Mouse (Mus musculus): ENCODE data around the gene Slc6a6. TPM values are rescaled to one million over a fixed set of nuclear protein-coding genes. Genes with fewer than 3 reads are reported as not detected.

The Slc6a6 gene
- polyA plus RNA-seq, 1 experiment, result 74.2 TPM

Other genes starting within 250 kb of the Slc6a6 start
- gene Chchd4, start 210.5 kb upstream of the Slc6a6 start, polyA plus RNA-seq (2012; rRNA removed), result 9.0 and 10.3 TPM in 2 replicates
- 24.2 and 40.7 TPM in 2 replicates for gene Tmem43, start 210.3 kb upstream of the Slc6a6 start, polyA plus RNA-seq (2012; rRNA removed)
- gene Xpc, start 168.2 kb upstream of the Slc6a6 start, polyA plus RNA-seq (2012; rRNA removed), result 4.4 and 5.9 TPM in 2 replicates
- 50.7 and 61.2 TPM in 2 replicates for gene Lsm3, start 168.1 kb upstream of the Slc6a6 start, polyA plus RNA-seq (2012; rRNA removed)
- gene Grip2, start 143.2 kb downstream of the Slc6a6 start, polyA plus RNA-seq (2012; rRNA removed), result 1.5 and 1.6 TPM in 2 replicates
- 4.2 TPM in 2 replicates for gene Ccdc174, start 194.0 kb downstream of the Slc6a6 start, polyA plus RNA-seq (2012; rRNA removed)
- gene 4930590J08Rik, start 218.8 kb downstream of the Slc6a6 start, polyA plus RNA-seq (2012; rRNA removed), result 0.14 and 0.19 TPM in 2 replicates